31 mouse cellular contexts compared by ENCODE assay signal in the genomic region with DNA sequence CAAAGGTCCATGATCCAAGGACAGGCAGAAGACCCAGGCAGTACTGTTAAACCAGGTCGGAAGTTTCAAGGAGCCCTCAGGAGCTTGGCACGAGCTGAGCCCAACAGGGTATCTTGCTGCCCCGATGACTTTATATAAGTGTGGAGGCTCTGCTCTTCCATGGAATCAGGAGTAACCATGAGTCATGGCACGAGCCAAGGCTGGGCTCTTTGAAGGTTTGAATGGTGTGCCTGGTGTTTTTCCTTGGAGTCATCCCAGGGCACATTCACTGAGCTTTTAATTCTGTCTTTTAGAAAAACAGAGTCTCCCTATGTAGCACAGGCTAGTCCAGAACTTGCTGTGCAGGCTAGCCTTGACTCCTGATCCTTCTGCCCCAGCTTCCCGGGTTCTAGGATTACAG. TPM values are rescaled to one million over a fixed set of nuclear protein-coding genes. Genes with fewer than 3 reads are reported as not detected.
DNase-seq lines count a peak whose midpoint lies in the region; ATAC-seq lines count a peak whose summit lies in the region.
"Had no signal": no experiment of that assay in that cellular context is flagged by ENCODE, and none has a peak within 500 bp of the region (broad histone marks: within the 10 kb centered on the region; RNA-seq: fewer than 3 reads in every experiment).

No protein-coding gene starts in this region.

- WGBS in kidney, embryonic 15.5 days: 88% methylated on average over 5 of the region's 5 CpGs
- 85% methylated on average over 5 of the region's 5 CpGs for WGBS in hindbrain, embryonic 10.5 days

- peak; percentile 63 for DNase-seq in adrenal gland, adult 2 months
- DNase-seq in adrenal gland, postnatal 4 days (ENCODE audit: low spot score in 2 of 2): no peak
- DNase-seq in kidney, adult 9 months: no peak
- DNase-seq in adrenal gland, postnatal 14 days: peak; percentile 27
- DNase-seq in brain, adult 2 months (ENCODE audit: low read depth, low spot score): peak; percentile 42
- DNase-seq in hindbrain, embryonic 10.5 days (ENCODE audit: low spot score): no peak
- DNase-seq: B cell, adult 2 months; cerebellum, adult 18-20 months; cerebellum, adult 9-10 months; cerebellum, postnatal 14 days; forebrain, postnatal 0 days; gastrocnemius, postnatal 10 days; gastrocnemius, postnatal 36 days; heart, adult 2 months; heart, postnatal 14 days; heart, postnatal 4 days; kidney, adult 11 months had no signal

- no peak for ATAC-seq in kidney, embryonic 15.5 days (replicated peaks; ENCODE audit: low FRiP score)
- ATAC-seq: forebrain, embryonic 14.5 days; forebrain, postnatal 0 days; Patski had no signal

- H3K9ac ChIP-seq in kidney, embryonic 15.5 days: no peak overlapping the region
- H3K9ac ChIP-seq: embryonic facial prominence, embryonic 12.5 days; embryonic facial prominence, embryonic 15.5 days; forebrain, postnatal 0 days; heart, embryonic 13.5 days; hindbrain, embryonic 12.5 days; hindbrain, embryonic 15.5 days had no signal

- peaks cover 12% of the 10 kb centered on the region for H3K4me1 ChIP-seq in kidney, embryonic 15.5 days
- H3K4me1 ChIP-seq in hindbrain, embryonic 10.5 days (replicated peaks): peaks cover 7% of the 10 kb centered on the region; the same call in 1 of the 2 replicates
- H3K4me1 ChIP-seq: embryonic facial prominence, embryonic 12.5 days; embryonic facial prominence, embryonic 15.5 days; heart, embryonic 10.5 days; heart, embryonic 13.5 days; hindbrain, embryonic 15.5 days had no signal

- no peaks in the 10 kb centered on the region for H3K27me3 ChIP-seq in kidney, embryonic 15.5 days
- H3K27me3 ChIP-seq in hindbrain, embryonic 10.5 days (ENCODE audit: insufficient read depth, poor library complexity, severe bottlenecking): no peaks in the 10 kb centered on the region
- H3K27me3 ChIP-seq: embryonic facial prominence, embryonic 12.5 days; embryonic facial prominence, embryonic 15.5 days; heart, embryonic 13.5 days; hindbrain, embryonic 12.5 days; hindbrain, embryonic 15.5 days had no signal

- H3K4me3 ChIP-seq in kidney, embryonic 15.5 days (replicated peaks): no peak overlapping the region
- no peak overlapping the region for H3K4me3 ChIP-seq in hindbrain, embryonic 10.5 days
- H3K4me3 ChIP-seq: embryonic facial prominence, embryonic 12.5 days; embryonic facial prominence, embryonic 15.5 days; heart, adult 2 months; heart, embryonic 10.5 days; heart, embryonic 13.5 days; hindbrain, embryonic 12.5 days; hindbrain, embryonic 15.5 days had no signal

- H3K36me3 ChIP-seq in kidney, embryonic 15.5 days: no peaks in the 10 kb centered on the region
- no peaks in the 10 kb centered on the region for H3K36me3 ChIP-seq in hindbrain, embryonic 10.5 days
- H3K36me3 ChIP-seq: embryonic facial prominence, embryonic 12.5 days; embryonic facial prominence, embryonic 15.5 days; G1E; heart, embryonic 10.5 days; heart, embryonic 13.5 days; hindbrain, embryonic 12.5 days; hindbrain, embryonic 15.5 days had no signal

- peak overlapping the region; percentile 46; the same call in 1 of the 2 replicates for H3K27ac ChIP-seq in kidney, embryonic 15.5 days
- H3K27ac ChIP-seq in hindbrain, embryonic 10.5 days: no peak overlapping the region
- H3K27ac ChIP-seq: embryonic facial prominence, embryonic 12.5 days; embryonic facial prominence, embryonic 15.5 days; heart, adult 2 months; heart, embryonic 10.5 days; heart, embryonic 13.5 days; hindbrain, embryonic 12.5 days; hindbrain, embryonic 15.5 days had no signal

- H3K4me2 ChIP-seq in kidney, embryonic 15.5 days: no peak overlapping the region
- H3K4me2 ChIP-seq: embryonic facial prominence, embryonic 12.5 days; embryonic facial prominence, embryonic 15.5 days; heart, embryonic 13.5 days; hindbrain, embryonic 12.5 days; hindbrain, embryonic 15.5 days had no signal

- H3K9me3 ChIP-seq in kidney, embryonic 15.5 days (replicated peaks): no peaks in the 10 kb centered on the region
- no peaks in the 10 kb centered on the region for H3K9me3 ChIP-seq in hindbrain, embryonic 10.5 days
- H3K9me3 ChIP-seq: embryonic facial prominence, embryonic 12.5 days; embryonic facial prominence, embryonic 15.5 days; G1E; heart, embryonic 10.5 days; heart, embryonic 13.5 days; hindbrain, embryonic 12.5 days; hindbrain, embryonic 15.5 days had no signal

RNA-seq across cellular contexts. Expression of a gene that starts 44.5 kb away (rescaled TPM):
- total RNA-seq in adrenal gland, adult 2 months (2021): not detected
- 0.07 TPM in 1 of 2 replicates, not detected in the other for polyA plus RNA-seq in adrenal gland, adult 2 months (2012; rRNA removed)
- not detected for total RNA-seq in adrenal gland, postnatal 4 days (2021)
- not detected in 2 replicates for polyA plus RNA-seq in kidney, embryonic 15.5 days (2015; fragmentation: Nextera tagmentation; extraction: Ambion mirVana)
- not detected in 2 replicates for total RNA-seq in adrenal gland, postnatal 14 days (2021)
- 2.1 and 3.5 TPM in 2 replicates for polyA plus RNA-seq in hindbrain, embryonic 10.5 days (2016; fragmentation: Nextera tagmentation; extraction: Ambion mirVana)
- total RNA-seq: CH12.LX; forebrain, postnatal 0 days; G1E; gastrocnemius, adult 18-20 months; gastrocnemius, postnatal 10 days; gastrocnemius, postnatal 36 days; granulocyte monocyte progenitor cell, adult 5-6 weeks; heart, adult 2 months; heart, postnatal 14 days; heart, postnatal 4 days had no signal
- polyA plus RNA-seq: embryonic facial prominence, embryonic 15.5 days; forebrain, postnatal 0 days; G1E; heart, adult 2 months; heart, embryonic 10.5 days; heart, embryonic 13.5 days; heart, embryonic 16.5 days; hindbrain, embryonic 15.5 days; Patski had no signal

RNA-seq across cellular contexts. Expression of a gene that starts 55.3 kb away (rescaled TPM):
- 1 to 10 TPM; 4.1 to 5.6 TPM for total RNA-seq in adrenal gland, adult 2 months (2021)
- 5.6 and 7.4 TPM in 2 replicates for polyA plus RNA-seq in adrenal gland, adult 2 months (2012; rRNA removed)
- 1 to 10 TPM; 5.2 to 6.0 TPM for total RNA-seq in adrenal gland, postnatal 4 days (2021)
- polyA plus RNA-seq in kidney, embryonic 15.5 days (2015; fragmentation: Nextera tagmentation; extraction: Ambion mirVana): 12.8 and 16.3 TPM in 2 replicates
- total RNA-seq in adrenal gland, postnatal 14 days (2021): 2.4 and 2.9 TPM in 2 replicates
- polyA plus RNA-seq in hindbrain, embryonic 10.5 days (2016; fragmentation: Nextera tagmentation; extraction: Ambion mirVana): 22.7 and 23.0 TPM in 2 replicates
- total RNA-seq: granulocyte monocyte progenitor cell, adult 5-6 weeks had no signal

Comparison
In these comparisons a context has a peak if more than half of its experiments do, and no peak if none do; other contexts are left out.
1. DNase-seq: peak in adrenal gland, adult 2 months (single experiment), adrenal gland, postnatal 14 days (single experiment) and brain, adult 2 months (single experiment); none in adrenal gland, postnatal 4 days (0 of 2), kidney, adult 9 months (single experiment) and hindbrain, embryonic 10.5 days (single experiment).